Mouse (Mus musculus): ENCODE results near the gene Pan2.
A peak's percentile ranks its signal among the peaks of the same experiment; 100 is the strongest.

Gene Pan2

DNA sequence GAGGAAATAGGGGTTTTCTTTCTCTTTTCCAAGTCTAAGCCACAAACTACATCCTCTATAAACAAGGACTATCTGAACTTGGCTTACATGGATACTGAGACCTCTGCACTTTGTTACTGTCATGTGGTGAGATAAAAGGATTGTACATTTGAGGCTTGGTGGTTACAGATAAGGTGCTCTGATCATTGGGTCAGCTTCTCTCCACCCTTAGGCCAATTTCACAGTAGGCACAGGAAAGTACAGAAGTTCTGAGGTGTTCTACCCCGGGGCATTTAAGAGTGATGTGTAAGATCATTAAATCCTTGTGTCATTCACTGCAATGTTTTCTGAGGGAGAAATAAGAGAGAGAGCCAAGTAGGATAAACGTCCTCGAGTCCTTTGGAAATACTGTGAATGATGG is 33.5 kb downstream of the Pan2 start:
- peak; percentile 75 for DNase-seq (ENCODE audit: low spot score)

DNA sequence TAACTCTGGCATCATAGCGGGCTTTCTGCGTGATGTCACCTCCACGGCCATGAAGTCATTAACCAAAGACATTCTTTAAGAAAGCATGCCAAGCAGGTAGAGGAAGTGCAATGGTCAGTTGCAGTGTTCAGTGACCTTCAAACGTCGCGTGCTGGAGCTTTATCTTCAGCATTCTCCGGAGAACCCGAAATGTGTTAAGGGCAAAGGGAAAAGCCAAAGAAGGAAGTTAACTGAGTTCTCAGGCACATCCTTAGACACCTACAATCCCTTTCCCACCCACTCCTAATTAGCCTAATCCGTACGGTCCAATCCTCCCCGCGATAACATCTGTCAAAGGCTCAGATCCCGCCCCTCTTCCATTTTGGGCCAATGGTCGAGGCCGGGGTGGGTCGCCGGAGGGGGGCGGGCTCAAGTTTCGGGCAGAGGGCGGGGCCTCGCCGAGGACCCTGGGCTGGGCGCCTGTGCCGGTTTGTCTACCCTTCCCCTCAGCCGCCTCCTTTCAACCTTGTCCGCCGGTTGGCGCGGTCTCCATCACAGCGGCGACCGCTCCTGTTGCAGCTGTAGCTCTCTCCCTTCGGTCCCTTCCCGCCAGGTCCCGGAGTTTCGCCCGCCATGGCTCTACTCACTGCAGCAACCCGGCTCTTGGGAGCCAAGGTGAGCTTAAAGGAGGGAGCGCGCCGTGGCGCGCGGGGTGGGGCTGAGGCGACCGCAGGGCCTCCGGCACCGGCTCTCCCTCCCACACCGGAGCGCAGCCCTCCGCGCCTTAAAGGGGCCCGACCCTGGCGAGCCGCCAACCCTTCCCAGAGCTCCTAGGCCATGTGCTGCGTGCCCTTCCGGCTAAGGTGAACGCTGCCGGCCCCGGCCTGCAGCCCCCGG is 34.4 kb downstream of the Pan2 start, which contains the start of gene Cs:
Gene Cs (plus strand): TSS at position 429 of the 876 bp plus-strand sequence.
- peak; percentile 96 for DNase-seq (ENCODE audit: low spot score)

DNA sequence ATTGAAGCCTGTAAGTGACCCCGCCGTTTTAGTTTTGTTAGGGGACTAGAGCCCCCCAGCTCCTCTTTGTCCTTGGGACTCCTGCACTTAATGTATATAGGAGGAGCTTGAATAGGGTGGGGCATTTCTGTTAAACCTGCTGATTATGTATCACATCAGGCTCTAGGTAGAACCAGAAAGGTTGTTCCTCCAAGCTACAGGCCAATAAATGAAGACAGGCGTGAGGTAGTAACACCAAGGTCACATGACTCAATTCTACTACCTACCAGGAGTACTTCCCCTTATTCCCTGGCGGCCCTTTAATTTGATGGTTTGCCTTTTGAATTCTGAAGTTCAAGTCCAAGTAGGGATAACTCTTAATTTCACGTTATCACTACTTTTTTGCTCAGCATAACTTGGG is 35.3 kb downstream of the Pan2 start:
- peak; percentile 59 for DNase-seq (ENCODE audit: low spot score)

DNA sequence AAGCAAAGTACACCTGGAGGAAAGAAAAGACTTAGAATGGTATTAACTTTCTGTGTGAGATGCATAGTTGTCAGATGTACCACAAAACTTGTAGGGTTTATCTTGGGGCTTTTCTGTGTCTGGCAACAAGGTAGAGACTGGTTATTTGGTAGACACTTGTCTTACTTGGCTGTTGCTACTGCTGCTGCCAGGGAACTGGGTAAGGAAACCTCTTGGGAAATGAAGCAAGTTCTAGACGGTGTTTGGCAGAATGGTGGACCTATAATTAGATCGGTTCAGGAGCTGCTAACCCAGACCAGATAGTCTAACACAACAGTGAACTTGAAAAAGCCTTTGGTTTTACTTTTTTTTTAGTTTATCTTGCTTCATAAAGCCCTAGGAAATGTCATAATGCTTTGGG is 35.8 kb downstream of the Pan2 start:
- no peak for DNase-seq (ENCODE audit: low spot score)

DNA sequence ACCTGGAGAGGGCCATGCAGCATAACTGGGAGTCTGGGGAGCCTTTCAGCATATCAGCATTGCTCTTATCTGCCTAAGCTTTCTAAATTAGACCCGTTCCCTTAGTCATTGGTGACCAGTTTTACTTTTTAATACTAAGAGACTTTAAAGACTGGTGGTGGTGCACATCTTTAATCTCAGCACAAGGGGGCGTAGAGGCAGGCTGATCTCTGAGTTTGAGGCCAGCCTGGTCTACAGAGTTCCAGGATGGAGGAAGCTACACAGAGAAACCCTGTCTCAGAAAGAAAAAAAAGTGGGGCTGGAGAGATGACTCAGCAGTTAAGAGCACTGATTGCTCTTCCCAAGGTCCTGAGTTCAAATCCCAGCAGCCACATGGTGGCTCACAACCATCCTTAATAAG is 37.1 kb downstream of the Pan2 start:
- no peak for DNase-seq (ENCODE audit: low spot score)

DNA sequence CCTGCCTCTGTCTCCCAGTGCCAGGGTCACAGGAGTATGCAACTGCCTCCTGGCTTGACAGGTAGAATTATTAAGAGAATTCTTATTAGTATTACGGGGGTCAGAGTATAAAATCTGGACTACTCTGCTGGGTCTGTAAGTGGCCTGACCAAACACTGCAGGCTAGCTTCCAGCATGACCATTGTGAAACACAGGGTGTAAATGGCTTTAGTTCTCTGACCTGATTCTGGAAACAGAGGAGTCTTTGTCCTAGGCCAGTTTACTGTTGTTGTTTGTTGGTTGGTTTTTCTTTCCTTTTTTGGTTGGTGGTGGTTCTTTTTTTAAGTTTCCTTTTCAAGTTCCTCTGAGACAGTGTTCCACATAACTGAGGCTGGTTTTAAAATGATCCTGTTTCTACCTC is 40.3 kb downstream of the Pan2 start:
- no peak for DNase-seq (ENCODE audit: low spot score)

DNA sequence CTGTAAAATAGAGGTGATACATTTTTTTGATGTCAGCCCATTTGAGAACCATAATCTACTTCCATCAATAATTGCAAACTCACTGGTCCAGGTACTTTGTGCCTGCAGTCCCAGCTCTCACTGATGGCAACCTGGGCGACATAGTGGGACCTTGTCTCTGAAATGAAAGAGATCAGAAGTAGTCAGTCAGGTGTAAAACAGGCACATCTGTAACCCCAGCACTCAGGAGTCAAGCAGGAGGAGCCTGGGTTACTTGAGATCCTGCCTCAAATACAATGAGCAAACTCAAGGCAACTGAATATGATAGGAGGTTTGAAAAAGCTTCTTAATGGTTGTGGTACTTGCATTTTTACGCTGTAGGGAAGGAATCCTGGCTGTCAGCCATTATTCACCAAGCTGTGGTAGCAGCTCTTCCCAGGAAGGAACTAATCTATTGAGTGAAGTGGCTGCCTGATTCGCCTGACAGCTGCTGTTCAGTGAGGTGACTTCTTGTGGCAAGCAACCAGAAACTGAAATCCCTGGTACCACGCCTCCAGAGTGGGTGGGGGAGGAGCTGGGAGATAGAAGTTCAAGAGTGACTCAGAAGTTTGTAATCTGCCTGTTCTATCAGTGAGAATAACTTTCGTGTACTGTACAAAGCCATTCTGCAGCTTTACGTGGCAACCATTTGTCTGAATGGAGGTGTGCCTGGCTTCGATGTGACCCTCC is 41.6 kb downstream of the Pan2 start:
- DNase-seq (ENCODE audit: low spot score): peak; percentile 91

DNA sequence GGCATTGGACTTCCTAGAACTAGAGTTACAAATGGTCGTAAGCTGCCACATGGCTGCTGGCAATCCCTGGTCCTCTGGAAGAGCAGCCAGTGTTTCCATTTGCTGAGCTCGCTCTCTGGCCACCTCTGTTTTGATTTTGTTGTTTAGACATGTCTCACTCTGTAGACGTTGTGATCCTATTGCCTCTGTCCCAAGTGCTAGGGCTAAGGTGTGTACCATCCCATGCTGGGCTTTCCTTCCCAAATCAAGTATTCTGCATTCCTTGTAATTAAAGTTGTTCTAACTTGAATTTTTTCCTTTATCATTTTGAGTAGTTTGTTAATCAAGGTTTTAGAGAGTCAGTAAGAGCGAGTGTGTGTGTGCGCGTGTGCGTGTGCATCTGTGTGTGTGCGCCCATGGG is 44.4 kb downstream of the Pan2 start:
- DNase-seq (ENCODE audit: low spot score): no peak

DNA sequence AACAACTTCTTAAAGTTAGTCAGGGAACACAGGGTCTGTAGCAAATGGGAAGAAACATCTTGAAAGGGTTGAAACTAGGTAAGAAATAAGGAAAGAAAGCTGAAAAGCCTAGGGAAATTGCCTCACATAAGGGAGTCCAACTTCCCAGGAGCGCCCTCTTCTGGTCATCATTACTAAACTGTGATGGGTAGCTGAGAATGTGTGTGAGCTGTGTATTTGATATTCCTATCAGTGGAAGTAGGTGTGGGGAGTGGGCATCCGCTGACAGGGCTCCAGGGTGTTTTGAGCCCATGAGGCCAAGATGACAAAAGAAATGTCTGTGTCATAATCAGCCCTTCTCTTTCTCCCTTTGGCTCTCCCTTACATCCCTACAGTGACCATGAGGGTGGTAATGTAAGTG is 55.7 kb downstream of the Pan2 start:
- peak; percentile 63 for DNase-seq (ENCODE audit: low spot score)

DNA sequence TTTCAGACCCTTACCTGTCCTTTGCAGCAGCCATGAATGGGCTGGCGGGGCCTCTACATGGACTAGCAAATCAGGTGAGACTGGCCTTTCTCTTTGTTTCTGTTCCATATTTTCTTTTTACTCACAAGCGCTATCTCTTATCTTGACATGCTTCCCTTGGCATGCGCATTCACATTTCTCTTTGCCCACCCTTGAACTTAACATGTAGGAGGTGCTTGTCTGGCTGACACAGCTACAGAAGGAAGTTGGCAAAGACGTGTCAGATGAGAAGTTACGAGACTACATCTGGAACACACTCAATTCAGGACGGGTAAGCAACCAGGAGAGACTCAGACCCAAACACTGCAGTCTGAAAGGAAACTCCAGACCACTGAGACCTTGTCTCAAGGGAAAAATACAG is 56.1 kb downstream of the Pan2 start:
- DNase-seq (ENCODE audit: low spot score): no peak

DNA sequence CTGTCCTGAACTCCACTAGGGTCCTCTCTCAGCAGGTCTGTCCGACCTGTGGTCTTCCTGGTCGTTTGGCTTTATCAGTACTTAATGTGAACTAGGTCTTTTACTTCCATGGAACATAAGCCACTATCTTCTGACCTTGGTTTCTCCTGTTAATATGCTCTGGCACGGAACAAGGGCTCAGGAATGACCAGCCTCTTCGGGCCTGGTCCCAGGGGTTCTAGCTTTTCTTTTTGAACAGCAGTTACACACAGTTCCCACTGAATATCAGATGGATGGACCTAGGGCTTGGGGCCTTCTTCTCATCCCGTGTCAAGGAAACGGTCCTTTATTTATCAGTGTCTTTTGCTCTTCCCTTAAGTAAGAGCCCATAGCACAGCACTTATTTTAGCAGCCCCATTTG is 58.7 kb downstream of the Pan2 start:
- DNase-seq (ENCODE audit: low spot score): no peak

DNA sequence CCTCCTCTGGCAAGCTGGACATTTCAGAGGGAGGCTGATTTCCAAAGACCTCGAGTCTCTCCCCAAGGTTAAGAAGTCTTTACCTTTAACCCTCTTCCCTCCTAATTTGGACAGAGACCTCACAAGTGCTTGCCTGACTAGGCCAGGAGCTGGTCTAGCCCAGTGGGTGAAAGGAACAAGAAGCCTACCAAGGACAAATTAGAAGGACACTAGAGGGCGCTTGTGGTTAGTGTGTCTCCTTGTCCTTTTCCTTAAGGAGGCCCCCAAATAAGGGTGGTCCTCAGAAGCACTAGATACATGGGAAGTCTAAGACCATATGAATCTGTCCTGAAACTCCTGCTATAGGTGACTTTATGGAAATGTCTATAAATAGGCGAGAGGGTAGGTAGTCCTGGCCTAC is 59.4 kb downstream of the Pan2 start:
- DNase-seq (ENCODE audit: low spot score): no peak

DNA sequence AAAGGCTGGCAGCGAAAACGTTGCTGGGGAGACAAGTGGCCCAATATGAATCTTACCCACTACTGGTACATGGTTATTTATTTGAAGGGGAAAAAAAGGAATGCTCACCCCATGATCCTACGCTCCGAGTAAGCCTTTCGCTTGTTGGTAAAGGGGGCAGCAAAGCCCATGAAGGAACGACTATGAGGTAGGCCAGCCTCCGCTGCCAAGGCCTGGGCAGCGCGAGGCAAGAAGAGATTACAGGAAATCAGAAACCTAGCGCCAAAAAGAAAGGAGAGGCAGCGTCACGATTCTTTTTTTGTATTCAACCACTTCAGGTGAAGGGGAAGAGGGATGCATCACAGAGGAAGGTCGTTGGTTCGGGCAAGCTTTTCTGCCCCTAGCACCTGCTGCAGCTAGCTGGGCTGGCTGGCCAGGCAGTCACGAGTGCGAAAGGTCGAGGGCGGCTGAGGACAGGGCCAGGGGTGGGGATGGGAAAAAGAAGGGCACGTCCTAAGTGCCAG is 64.8 kb downstream of the Pan2 start:
- DNase-seq (ENCODE audit: low spot score): no peak

DNA sequence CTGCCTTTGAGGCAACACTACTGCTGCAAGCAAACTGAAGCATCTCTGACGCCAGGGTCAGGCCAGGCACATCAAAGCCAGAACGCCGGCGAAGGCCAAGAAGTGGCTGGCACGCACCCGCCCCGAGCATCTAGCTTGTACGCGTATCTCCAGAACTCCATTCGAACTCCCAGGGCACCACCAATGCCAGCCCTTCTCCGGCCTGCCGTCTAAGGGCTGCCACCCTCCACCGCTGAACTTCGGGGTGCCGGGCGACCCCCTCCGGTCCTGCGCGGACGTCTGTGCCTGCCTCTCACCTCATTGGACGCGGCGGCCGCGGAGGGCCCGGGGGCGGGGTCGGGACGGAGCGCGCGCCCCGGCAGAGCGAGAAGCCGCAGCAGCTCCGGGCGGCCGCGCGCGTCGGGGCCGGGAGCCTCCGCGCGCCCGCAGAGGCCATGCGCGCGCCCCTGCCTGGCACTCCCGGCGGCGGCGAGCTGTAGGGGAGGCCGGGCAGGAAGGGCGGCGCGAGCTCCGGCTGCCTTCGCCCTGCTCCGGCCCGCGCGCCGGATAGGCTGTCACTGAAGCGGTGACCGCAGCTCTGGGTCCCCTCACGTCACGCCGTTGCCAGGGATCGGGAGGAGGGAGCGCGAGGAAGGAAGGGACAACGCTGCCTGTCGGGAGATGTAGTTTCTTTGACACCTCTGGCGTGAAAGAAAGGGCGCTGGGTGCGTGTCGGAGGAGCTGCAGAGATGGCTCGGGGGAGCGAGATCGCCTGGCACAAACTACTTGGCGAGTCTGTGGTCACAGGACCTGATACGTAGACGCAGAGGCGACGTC is 65.5 kb downstream of the Pan2 start, which contains the start of gene Coq10a:
Gene Coq10a (minus strand): TSS at position 596 of the 816 bp plus-strand sequence.
- peak; percentile 77 for DNase-seq (ENCODE audit: low spot score)

DNA sequence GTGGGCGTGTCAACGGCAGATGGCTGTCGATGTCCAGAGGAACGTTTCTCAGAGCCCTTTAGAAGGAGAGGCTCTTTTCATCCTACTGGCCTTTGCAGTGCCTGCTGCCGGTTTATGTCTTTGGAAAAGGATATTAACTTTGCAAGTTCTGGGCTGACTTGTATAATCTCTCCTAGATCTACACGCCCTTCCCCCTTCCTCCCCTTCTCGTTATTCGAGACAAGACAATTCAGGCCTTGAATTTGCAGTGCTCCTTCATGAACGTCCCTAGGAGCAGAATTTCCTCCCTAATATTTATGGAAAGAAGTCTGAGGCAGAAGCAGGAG is 66.0 kb downstream of the Pan2 start:
- DNase-seq (ENCODE audit: low spot score): no peak

DNA sequence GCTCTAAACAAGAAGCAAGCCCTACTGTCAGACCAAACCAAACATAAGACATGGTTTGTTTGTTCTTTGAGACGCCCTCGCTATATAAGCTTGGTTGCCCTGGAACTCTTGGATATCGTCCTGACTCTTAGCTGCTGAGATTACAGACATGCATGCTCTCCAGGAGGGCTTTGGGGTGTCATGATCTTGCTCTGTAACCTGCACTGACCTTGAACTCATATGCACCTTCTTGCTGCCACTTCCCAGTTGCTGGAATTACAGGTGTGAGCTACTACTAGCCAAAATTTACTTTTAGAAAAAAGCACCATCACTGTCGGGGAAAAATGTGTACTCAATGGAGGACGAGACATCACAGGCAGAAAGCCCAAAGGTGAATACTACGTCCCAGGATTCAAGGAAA is 66.5 kb downstream of the Pan2 start:
- no peak for DNase-seq (ENCODE audit: low spot score)

DNA sequence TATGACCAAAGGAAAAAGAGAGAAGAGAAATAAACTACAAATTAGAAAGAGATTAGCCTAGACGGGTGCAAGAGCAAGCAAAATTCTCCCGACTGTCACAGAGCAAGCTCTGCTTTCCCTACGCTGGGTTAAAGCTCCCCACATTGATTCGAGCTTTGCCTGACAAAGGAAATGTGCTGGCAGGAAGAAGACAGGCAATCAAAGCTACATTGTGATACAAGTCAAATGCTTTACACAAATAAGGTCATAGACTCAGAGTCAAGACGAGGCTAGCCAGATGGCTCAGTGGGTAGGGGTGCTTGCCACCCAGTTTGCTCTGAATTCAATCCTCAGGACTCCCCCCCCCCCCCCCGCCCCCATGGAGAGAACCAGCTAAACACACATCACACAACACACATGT is 66.9 kb downstream of the Pan2 start:
- no peak for DNase-seq (ENCODE audit: low spot score)

DNA sequence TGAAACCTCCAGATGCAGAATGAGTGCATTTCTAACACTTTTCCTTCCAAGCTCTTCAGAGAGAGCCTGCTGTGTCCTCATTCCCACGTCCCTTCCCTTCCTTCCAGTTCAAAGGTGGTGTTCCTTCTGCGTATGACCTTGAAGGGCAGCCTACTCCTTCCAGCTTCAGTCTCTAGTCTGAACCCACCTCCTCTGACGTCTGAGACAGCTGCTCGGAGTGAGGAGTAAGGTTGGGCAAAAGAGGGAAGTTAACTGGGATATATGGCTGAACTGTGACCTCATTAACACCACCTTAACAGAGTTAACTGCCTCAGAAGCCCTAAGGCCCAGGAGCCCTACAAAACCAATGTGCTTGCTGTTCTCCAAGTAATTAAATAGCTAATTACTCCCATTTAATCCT is 67.5 kb downstream of the Pan2 start:
- no peak for DNase-seq (ENCODE audit: low spot score)
